Mouse (Mus musculus) cerebellum, adult 2 months (tissue): ENCODE measurements at regions not wholly inside any gene's neighbourhood (a gene's known extent, or its start where the extent isn't known, plus 50 kb on each side); places are given as distances from the start of the nearest gene placed in this dataset.

ENCODE experiments used
- DNase-seq, 2 experiments: peaks; one replicate each; pipeline ENCODE4 v3.0.0; 2021
- H3K27ac ChIP-seq: fragments of 200-500 bp; 2 replicates; pipeline ENCODE4 v1.5.1; 2012; ENCODE audit warnings: low read length, control low read depth, inconsistent platforms; ENCODE audit not compliant: insufficient read depth
- H3K27me3 ChIP-seq: fragments of 200-500 bp; 2 replicates; pipeline ENCODE4 v1.6.1; 2012; ENCODE audit warnings: inconsistent platforms, mild to moderate bottlenecking, low read length, moderate library complexity; ENCODE audit not compliant: control insufficient read depth, insufficient read depth
- H3K4me1 ChIP-seq: fragments of 200-500 bp; 2 replicates; pipeline ENCODE4 v1.6.1; 2011; ENCODE audit warnings: low read length; ENCODE audit not compliant: control insufficient read depth, insufficient read depth
- H3K4me3 ChIP-seq: fragments of 200-500 bp; replicated peaks from 2 replicates; pipeline ENCODE3; 2011; ENCODE audit warnings: mild to moderate bottlenecking, low read depth, low read length, control low read depth; ENCODE audit not compliant: insufficient read depth
- CTCF ChIP-seq: fragments of 200-500 bp; IDR thresholded peaks from 2 replicates; pipeline ENCODE4 v1.5.1; 2011; ENCODE audit warnings: low read depth, mild to moderate bottlenecking, control low read depth, low read length, moderate library complexity, borderline replicate concordance; ENCODE audit not compliant: insufficient read depth
- POLR2A ChIP-seq: fragments of 200-500 bp; IDR thresholded peaks from 2 replicates; pipeline ENCODE4 v1.6.1; 2011; ENCODE audit warnings: low read length, control low read depth, borderline replicate concordance; ENCODE audit not compliant: insufficient read depth
- WGBS: fragments of 180-500 bp; shearing (Covaris S2); methylation state at CpG from one replicate; pipeline ENCODE4 v1.1.7; 2018; 5-methylcytosine and 5-hydroxymethylcytosine counted together

- Histone ChIP-seq H3K27me3 (no peaks in the 10 kb centered on the region), H3K4me3 (no peak overlapping the region), H3K4me1 (no peaks in the 10 kb centered on the region), H3K27ac (no peak overlapping the region)
- TF ChIP-seq POLR2A: no peak
- no peak for TF ChIP-seq CTCF
- WGBS: 32% methylated on average over 7 of the region's 7 CpGs
- DNase-seq: no peak
Observed at GRCm38 (mm10) chr10:19123691-19124090, 108.2 kb upstream of the Tnfaip3 start.

GRCm38 (mm10) chr10:19122221-19122620, 106.8 kb upstream of the Tnfaip3 start:
- no peaks in the 10 kb centered on the region for H3K27me3 ChIP-seq
- no peak for DNase-seq
- TF ChIP-seq POLR2A (no peak), CTCF (no peak)
- 43% methylated on average over 6 of the region's 6 CpGs for WGBS
- H3K4me3 ChIP-seq: no peak overlapping the region
- H3K27ac ChIP-seq: no peak overlapping the region
- no peaks in the 10 kb centered on the region for H3K4me1 ChIP-seq

GRCm38 (mm10) chr10:19119281-19120049, 104.0 kb upstream of the Tnfaip3 start:
- Histone ChIP-seq H3K27ac (no peak overlapping the region), H3K4me3 (no peak overlapping the region), H3K27me3 (no peaks in the 10 kb centered on the region), H3K4me1 (no peaks in the 10 kb centered on the region)
- WGBS: 77% methylated on average over 8 of the region's 8 CpGs
- TF ChIP-seq CTCF (no peak), POLR2A (no peak)
- no peak for DNase-seq

GRCm38 (mm10) chr10:19118569-19119280, 103.3 kb upstream of the Tnfaip3 start:
- WGBS: 80% methylated on average over 5 of the region's 5 CpGs
- no peak overlapping the region for H3K4me3 ChIP-seq
- TF ChIP-seq POLR2A (no peak), CTCF (no peak)
- no peaks in the 10 kb centered on the region for H3K27me3 ChIP-seq
- H3K4me1 ChIP-seq: no peaks in the 10 kb centered on the region
- no peak for DNase-seq
- no peak overlapping the region for H3K27ac ChIP-seq

- Histone ChIP-seq H3K27me3 (no peaks in the 10 kb centered on the region), H3K4me1 (no peaks in the 10 kb centered on the region), H3K4me3 (no peak overlapping the region), H3K27ac (no peak overlapping the region)
- DNase-seq: no peak
- 28% methylated on average over 9 of the region's 9 CpGs for WGBS
- TF ChIP-seq CTCF: no peak
- no peak for TF ChIP-seq POLR2A
Observed at GRCm38 (mm10) chr10:19117071-19117605, 101.7 kb upstream of the Tnfaip3 start.

GRCm38 (mm10) chr10:19112459-19112858, 97.0 kb upstream of the Tnfaip3 start:
- WGBS: 55% methylated on average over 2 of the region's 2 CpGs
- Histone ChIP-seq H3K4me3 (no peak overlapping the region), H3K4me1 (no peaks in the 10 kb centered on the region), H3K27me3 (no peaks in the 10 kb centered on the region), H3K27ac (no peak overlapping the region)
- TF ChIP-seq POLR2A: no peak
- no peak for DNase-seq

- H3K27ac ChIP-seq: no peak overlapping the region
- 70% methylated on average over 6 of the region's 6 CpGs for WGBS
Observed at GRCm38 (mm10) chr10:19105231-19105681, 89.8 kb upstream of the Tnfaip3 start.

GRCm38 (mm10) chr10:19104671-19105203, 89.3 kb upstream of the Tnfaip3 start:
- WGBS: 71% methylated on average over 5 of the region's 5 CpGs
- H3K4me3 ChIP-seq: no peak overlapping the region
- no peak for TF ChIP-seq CTCF
- TF ChIP-seq POLR2A: no peak

More at GRCm38 (mm10) chr10:19105231-19105681, 89.8 kb upstream of the Tnfaip3 start:
- no peak overlapping the region for H3K4me3 ChIP-seq
- no peaks in the 10 kb centered on the region for H3K4me1 ChIP-seq
- DNase-seq: no peak
- no peak for TF ChIP-seq CTCF
- TF ChIP-seq POLR2A: no peak
- H3K27me3 ChIP-seq: no peaks in the 10 kb centered on the region

More at GRCm38 (mm10) chr10:19104671-19105203, 89.3 kb upstream of the Tnfaip3 start:
- Histone ChIP-seq H3K4me1 (no peaks in the 10 kb centered on the region), H3K27me3 (no peaks in the 10 kb centered on the region), H3K27ac (no peak overlapping the region)
- no peak for DNase-seq
